Mouse (Mus musculus) CD4-positive, CD25-positive, alpha-beta regulatory T cell, adult 9 weeks (primary cell): ENCODE results near the gene Olfr1019. TPM values are rescaled to one million over a fixed set of nuclear protein-coding genes. Genes with fewer than 3 reads are reported as not detected.

Experiments
- polyA plus RNA-seq: library from polyadenylated mRNA; unstranded; fragments of 100-300 nt; shearing (Covaris generic); gene quantifications from one replicate; pipeline ENCODE4 v1.2.1, GENCODE M21; 2017

The Olfr1019 gene
- polyA plus RNA-seq = not detected

DNA sequence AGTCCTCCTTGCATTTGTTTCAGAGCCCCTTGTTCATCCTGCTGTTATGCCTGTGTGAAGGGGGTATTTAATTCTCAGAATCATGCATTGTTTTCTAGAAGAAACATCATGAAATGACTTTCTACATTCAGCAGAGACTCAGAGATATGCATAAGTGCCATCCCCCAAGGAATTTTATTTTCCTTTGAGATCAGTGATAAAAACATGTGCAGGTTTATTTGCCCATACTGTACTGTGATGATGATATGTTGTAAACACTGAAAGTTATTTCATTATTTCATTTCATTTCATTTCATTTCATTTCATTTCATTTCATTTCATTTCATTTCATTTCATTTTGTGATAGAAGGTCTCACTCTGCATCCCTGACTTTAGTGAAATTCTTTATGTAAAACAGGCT is at the start of gene Olfr1019:
TSS of gene Olfr1019 (minus strand) at position 101 of the 400 bp plus-strand sequence.

DNA sequence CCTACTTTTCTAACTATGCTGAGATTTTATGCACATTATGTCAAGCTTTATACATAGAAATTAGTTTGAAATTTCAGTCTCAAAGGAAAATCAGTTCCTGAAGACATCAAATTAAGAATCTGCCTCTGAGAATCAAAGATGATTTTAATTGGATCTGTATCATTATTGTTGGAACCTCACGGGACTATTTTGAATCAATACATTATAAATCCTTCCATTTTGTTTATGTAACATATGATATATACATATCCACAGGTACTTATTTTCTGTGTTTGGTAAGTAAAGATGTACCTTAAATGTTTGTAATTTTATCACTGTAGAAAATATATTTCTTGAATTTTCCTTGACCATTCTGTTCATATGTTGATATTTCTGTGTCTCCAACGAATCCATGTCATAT is 40.1 kb upstream of the Olfr1019 start, which contains the start of gene Olfr1023:
TSS of gene Olfr1023 (plus strand) at position 301 of the 400 bp plus-strand sequence.

DNA sequence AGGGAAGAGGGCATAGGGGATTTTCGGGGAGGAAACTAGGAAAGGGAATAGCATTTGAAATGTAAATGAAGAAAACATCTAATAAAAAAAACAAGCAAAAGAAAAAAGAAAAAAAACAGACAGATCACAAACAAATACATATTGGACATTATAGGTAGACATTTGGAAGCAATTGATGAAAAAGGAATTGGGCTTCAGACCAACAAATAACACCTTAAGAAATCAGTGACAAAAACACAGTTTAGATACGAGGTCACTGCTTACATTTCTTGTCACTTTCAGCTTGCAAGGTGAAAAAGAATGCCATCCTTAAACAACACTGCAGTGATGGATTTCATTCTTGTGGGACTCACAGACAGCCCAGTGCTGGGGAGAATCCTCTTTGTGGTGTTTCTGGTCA is 23.0 kb upstream of the Olfr1019 start, which contains the start of gene Olfr1022:
TSS of gene Olfr1022 (plus strand) at position 301 of the 400 bp plus-strand sequence.

DNA sequence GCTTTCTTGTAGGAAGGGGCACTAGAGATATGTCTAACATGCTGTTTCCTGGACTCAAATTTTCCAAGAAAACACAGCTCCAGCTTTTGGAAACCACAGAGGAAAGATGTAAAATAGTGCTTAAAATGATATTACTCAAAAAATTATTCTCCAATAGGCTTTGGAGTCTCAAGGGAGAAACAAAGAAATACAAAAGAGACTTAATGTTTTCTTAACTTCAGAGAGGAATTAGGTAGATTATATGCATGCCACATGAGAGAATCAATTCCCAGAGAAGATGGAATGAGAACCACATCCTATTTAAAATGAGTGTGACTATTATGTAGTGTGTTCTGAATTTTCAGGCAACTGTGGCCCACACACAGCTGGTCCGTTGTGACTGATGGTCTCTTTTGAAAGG is 1.4 kb upstream of the Olfr1019 start, which contains the start of gene Olfr1020:
TSS of gene Olfr1020 (plus strand) at position 301 of the 400 bp plus-strand sequence.

DNA sequence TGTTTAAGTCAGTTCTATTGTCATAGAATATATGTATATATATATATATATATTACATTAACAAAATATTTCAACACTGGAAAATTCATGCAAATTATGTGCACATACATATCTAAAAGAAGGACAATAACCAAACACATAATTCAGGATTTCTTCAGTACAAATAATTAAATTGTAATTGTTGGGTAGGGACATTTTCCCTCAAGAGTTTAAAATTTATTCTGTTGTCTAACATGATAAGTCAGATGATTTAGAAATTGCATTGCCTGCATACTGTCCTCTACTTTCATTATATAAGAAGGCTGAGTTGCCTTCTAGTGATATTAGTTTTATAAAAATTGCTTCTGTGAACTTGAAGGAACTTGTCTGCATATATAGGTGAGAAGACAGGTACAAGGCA is 27.1 kb downstream of the Olfr1019 start, which contains the start of gene Olfr1018:
TSS of gene Olfr1018 (plus strand) at position 301 of the 400 bp plus-strand sequence.

DNA sequence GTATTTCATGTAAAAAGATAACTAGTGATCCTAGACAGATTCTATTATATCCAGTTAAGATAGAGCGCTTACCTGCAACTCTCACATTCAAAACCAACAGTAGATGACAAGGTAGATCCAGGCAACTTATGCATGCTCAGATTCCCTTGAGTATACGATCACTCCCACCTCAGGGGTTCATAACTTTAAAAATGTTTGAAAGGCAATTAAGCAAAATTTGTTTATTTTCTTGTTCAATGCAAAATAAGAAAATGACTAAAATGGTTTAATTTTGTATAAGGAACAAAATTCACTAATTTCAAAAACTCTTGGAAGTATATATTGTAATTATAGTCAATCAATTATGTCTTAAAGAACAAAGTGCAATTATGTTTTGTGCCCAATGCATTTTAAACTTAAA is 42.8 kb downstream of the Olfr1019 start, which contains the start of gene Olfr1016:
TSS of gene Olfr1016 (minus strand) at position 101 of the 400 bp plus-strand sequence.

Other genes starting within 250 kb of the Olfr1019 start
- gene Olfr1000, start 233.6 kb downstream of the Olfr1019 start, polyA plus RNA-seq = not detected
- gene Olfr1002, start 194.8 kb downstream of the Olfr1019 start, polyA plus RNA-seq = not detected
- gene Olfr154, start 181.0 kb downstream of the Olfr1019 start, polyA plus RNA-seq = not detected
- not detected for gene Olfr1006, start 166.7 kb downstream of the Olfr1019 start, polyA plus RNA-seq
- not detected for gene Olfr1008, start 156.1 kb downstream of the Olfr1019 start, polyA plus RNA-seq
- gene Olfr1009, start 130.1 kb downstream of the Olfr1019 start, polyA plus RNA-seq = not detected
- not detected for gene Olfr1012, start 82.7 kb downstream of the Olfr1019 start, polyA plus RNA-seq
- gene Olfr1013, start 78.4 kb downstream of the Olfr1019 start, polyA plus RNA-seq = not detected
- gene Olfr1014, start 72.8 kb downstream of the Olfr1019 start, polyA plus RNA-seq = not detected
- not detected for gene Olfr1015, start 63.5 kb downstream of the Olfr1019 start, polyA plus RNA-seq
- not detected for gene Olfr1016, start 42.9 kb downstream of the Olfr1019 start, polyA plus RNA-seq
- not detected for gene Olfr1018, start 27.0 kb downstream of the Olfr1019 start, polyA plus RNA-seq
- gene Olfr1020, start 1.5 kb upstream of the Olfr1019 start, polyA plus RNA-seq = not detected
- gene Olfr1022, start 23.1 kb upstream of the Olfr1019 start, polyA plus RNA-seq = not detected
- gene Olfr1023, start 40.2 kb upstream of the Olfr1019 start, polyA plus RNA-seq = not detected
- not detected for gene Olfr1024, start 59.6 kb upstream of the Olfr1019 start, polyA plus RNA-seq
- not detected for gene Olfr1025-ps1, start 69.7 kb upstream of the Olfr1019 start, polyA plus RNA-seq
- gene Olfr1026, start 76.1 kb upstream of the Olfr1019 start, polyA plus RNA-seq = not detected
- gene Olfr1028, start 105.0 kb upstream of the Olfr1019 start, polyA plus RNA-seq = not detected
- gene Olfr1029, start 128.4 kb upstream of the Olfr1019 start, polyA plus RNA-seq = not detected
- not detected for gene Olfr1030, start 133.8 kb upstream of the Olfr1019 start, polyA plus RNA-seq
- not detected for gene Olfr1031, start 144.8 kb upstream of the Olfr1019 start, polyA plus RNA-seq
- gene Olfr1032, start 160.1 kb upstream of the Olfr1019 start, polyA plus RNA-seq = not detected
- gene Olfr1033, start 175.2 kb upstream of the Olfr1019 start, polyA plus RNA-seq = 1.3 TPM
- not detected for gene Olfr1034, start 200.4 kb upstream of the Olfr1019 start, polyA plus RNA-seq
- not detected for gene Olfr1036, start 228.5 kb upstream of the Olfr1019 start, polyA plus RNA-seq
- gene Olfr1037, start 241.9 kb upstream of the Olfr1019 start, polyA plus RNA-seq = not detected